Mouse (Mus musculus): ENCODE measurements at regions not wholly inside any gene's neighbourhood (a gene's known extent, or its start where the extent isn't known, plus 50 kb on each side); places are given as distances from the start of the nearest gene placed in this dataset.

GRCm38 (mm10) chr4:48725660-48726348 is 62.5 kb downstream of the Cavin4 start:
- no peak for DNase-seq (ENCODE audit: low read depth)

GRCm38 (mm10) chr4:48726349-48726835 is 63.1 kb downstream of the Cavin4 start:
- no peak for DNase-seq (ENCODE audit: low read depth)

GRCm38 (mm10) chr4:48734854-48735564 is 71.7 kb downstream of the Cavin4 start:
- no peak for DNase-seq (ENCODE audit: low read depth)

- DNase-seq (ENCODE audit: low read depth): no peak
Measured at GRCm38 (mm10) chr4:48746237-48746636, 82.9 kb downstream of the Cavin4 start.

- no peak for DNase-seq (ENCODE audit: low read depth)
Measured at GRCm38 (mm10) chr4:48749566-48749965, 86.3 kb downstream of the Cavin4 start.

- no peak for DNase-seq (ENCODE audit: low read depth)
Measured at GRCm38 (mm10) chr4:48750087-48750486, 86.8 kb downstream of the Cavin4 start.

GRCm38 (mm10) chr4:48754466-48755171 is 91.3 kb downstream of the Cavin4 start:
- no peak for DNase-seq (ENCODE audit: low read depth)

GRCm38 (mm10) chr4:48760625-48761024 is 97.3 kb downstream of the Cavin4 start:
- DNase-seq (ENCODE audit: low read depth): no peak

GRCm38 (mm10) chr4:48766458-48766857 is 103.1 kb downstream of the Cavin4 start:
- no peak for DNase-seq (ENCODE audit: low read depth)

- DNase-seq (ENCODE audit: low read depth): no peak
Measured at GRCm38 (mm10) chr4:48770403-48770953, 107.2 kb downstream of the Cavin4 start.

GRCm38 (mm10) chr4:48770954-48771665 is 107.8 kb downstream of the Cavin4 start:
- DNase-seq (ENCODE audit: low read depth): peak; percentile 9

GRCm38 (mm10) chr4:48771836-48772235 is 108.5 kb downstream of the Cavin4 start:
- no peak for DNase-seq (ENCODE audit: low read depth)

GRCm38 (mm10) chr4:48779202-48779905 is 116.0 kb downstream of the Cavin4 start:
- DNase-seq (ENCODE audit: low read depth): peak; percentile 13

- no peak for DNase-seq (ENCODE audit: low read depth)
Measured at GRCm38 (mm10) chr4:48779955-48780354, 116.6 kb downstream of the Cavin4 start.

GRCm38 (mm10) chr4:48781099-48781498 is 117.8 kb downstream of the Cavin4 start:
- no peak for DNase-seq (ENCODE audit: low read depth)

GRCm38 (mm10) chr4:48782686-48783085 is 119.4 kb downstream of the Cavin4 start:
- DNase-seq (ENCODE audit: low read depth): no peak

GRCm38 (mm10) chr4:48791096-48791495 is 127.8 kb downstream of the Cavin4 start:
- no peak for DNase-seq (ENCODE audit: low read depth)

- no peak for DNase-seq (ENCODE audit: low read depth)
Measured at GRCm38 (mm10) chr4:48803777-48804176, 140.5 kb downstream of the Cavin4 start.

- no peak for DNase-seq (ENCODE audit: low read depth)
Measured at GRCm38 (mm10) chr4:48808571-48808970, 145.3 kb downstream of the Cavin4 start.

GRCm38 (mm10) chr4:48833718-48834117 is 170.4 kb downstream of the Cavin4 start:
- DNase-seq (ENCODE audit: low read depth): no peak

- no peak for DNase-seq (ENCODE audit: low read depth)
Measured at GRCm38 (mm10) chr4:48842777-48843214, 179.5 kb downstream of the Cavin4 start.
